ENCODE assay signal across 8 mouse cellular contexts in genomic region chr19:28758854-28759253, GRCm38 (mm10).
DNase-seq lines count a peak whose midpoint lies in the region; TF ChIP-seq lines count a peak whose summit lies in the region.

No protein-coding gene starts in this region.

- TF ChIP-seq RAD21 in CH12.LX (IDR thresholded peaks at IDR 0.05; ENCODE audit: low read depth, low read length), result peak; percentile 78

- H3K27ac ChIP-seq in CH12.LX (ENCODE audit: insufficient read depth, low read depth), result no peak overlapping the region

- TF ChIP-seq CTCF in CH12.LX (conservative IDR thresholded peaks at IDR 0.05 in 1 of 2, IDR thresholded peaks at IDR 0.05 in 1 of 2; ENCODE audit: low read depth in 2 of 2, low read length in 2 of 2), result peak; percentile 83 to 91

- H3K9ac ChIP-seq in CH12.LX (ENCODE audit: insufficient read depth, low read depth), result no peak overlapping the region

- H3K9me3 ChIP-seq in CH12.LX (replicated peaks; ENCODE audit: low read length), result no peaks in the 10 kb centered on the region

- no peak overlapping the region for H3K4me3 ChIP-seq in CH12.LX (replicated peaks in 1 of 3; ENCODE audit: low read depth in 2 of 3, low read length in 2 of 3, poor library complexity in 1 of 3)

- peak; percentile 50 for DNase-seq in 3134 (ENCODE audit: extremely low read depth, insufficient read length, low spot score)
- peak; percentile 60 for DNase-seq in CH12.LX (ENCODE audit: extremely low read depth)
- DNase-seq in c-Kit-positive CD71-negative TER-119-negative erythroid progenitor cells, embryonic 14.5 days (ENCODE audit: low read depth), result peak; percentile 31
- peak; percentile 40 for DNase-seq in forelimb bud, embryonic 11.5 days (ENCODE audit: low read depth, low spot score)
- peak; percentile 66 for DNase-seq in kidney, postnatal 14 days
- peak; percentile 19 to 59 for DNase-seq in lung, adult 18-20 months
- peak; percentile 56 to 69 for DNase-seq in right cerebral cortex, adult 2 months (ENCODE audit: low spot score in 2 of 2)
- no peak for DNase-seq in yolk sac, embryonic 10.5 days (ENCODE audit: low spot score)

- in situ Hi-C loops in CH12.LX (cut with MboI; ENCODE audit: low pct_ligation_motif_present, low pct_unique_long_range_greater_than_20kb, low sequenced_read_pairs), result no loop called here

- no peak for TF ChIP-seq POLR2A in CH12.LX (IDR thresholded peaks at IDR 0.05; ENCODE audit: low read depth, low read length)

- H3K4me2 ChIP-seq in CH12.LX (ENCODE audit: insufficient read depth, low read depth, poor library complexity, severe bottlenecking), result 0 out of 2 replicates have a peak overlapping the region, but pooled peaks have one; percentile 16

- no peaks in the 10 kb centered on the region for H3K4me1 ChIP-seq in CH12.LX (ENCODE audit: control insufficient read depth in 1 of 2, insufficient read depth in 2 of 2)

- no peak for TF ChIP-seq EP300 in CH12.LX (IDR thresholded peaks at IDR 0.05; ENCODE audit: low read length)

- H3K36me3 ChIP-seq in CH12.LX (replicated peaks in 1 of 2; ENCODE audit: control insufficient read depth in 1 of 2, insufficient read depth in 1 of 2, low read length in 1 of 2), result no peaks in the 10 kb centered on the region

- dilution Hi-C loops in CH12.LX (cut with MboI; ENCODE audit: extremely low pct_ligation_motif_present, extremely low pct_unique_long_range_greater_than_20kb, low sequenced_read_pairs), result no loop called here

- H3K27me3 ChIP-seq in CH12.LX (replicated peaks), result no peaks in the 10 kb centered on the region

- H3K79me2 ChIP-seq in CH12.LX (replicated peaks; ENCODE audit: control insufficient read depth, extremely low read depth, insufficient read depth, poor library complexity, severe bottlenecking), result no peaks in the 10 kb centered on the region

TF ChIP-seq in CH12.LX, 34 proteins besides CTCF, POLR2A, EP300 and RAD21:
- TF ChIP-seq SMC3 (IDR thresholded peaks at IDR 0.05; ENCODE audit: low read depth, low read length) (peak; percentile 60), USF1 (IDR thresholded peaks at IDR 0.05; ENCODE audit: low read depth, low read length) (no peak)
